Mouse (Mus musculus): ENCODE results near the gene Cwc22. TPM values are rescaled to one million over a fixed set of nuclear protein-coding genes. Genes with fewer than 3 reads are reported as not detected.

Cwc22 gene
- total and polyA plus RNA-seq, 2 experiments from 2014 or later = 10.8 to 16.0 TPM

DNA sequence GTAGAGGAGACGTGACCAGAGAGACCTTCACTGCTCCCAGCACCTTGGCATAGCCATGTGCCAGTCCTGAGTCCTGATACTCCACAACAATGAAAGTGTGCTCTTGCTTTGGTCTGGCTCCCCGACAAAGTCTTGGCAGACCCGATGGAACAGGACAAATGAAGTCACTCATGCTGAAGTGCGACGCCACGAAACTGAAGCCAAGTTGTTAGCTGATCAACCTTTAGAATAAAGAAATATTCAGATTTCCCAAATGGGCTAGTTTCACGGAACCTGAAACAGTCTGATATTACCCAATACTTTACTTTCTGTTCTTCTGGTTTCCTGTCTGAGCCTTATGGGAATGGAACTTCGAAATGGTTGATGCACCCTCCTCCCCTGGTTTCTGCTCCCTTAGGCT is 32.9 kb upstream of the Cwc22 start:
- no peak overlapping the region for H3K4me2 ChIP-seq (ENCODE audit: low read depth, low read length)
- no peaks in the 10 kb centered on the region for H3K4me1 ChIP-seq (ENCODE audit: control insufficient read depth, insufficient read depth)
- 78% methylated on average over 8 of the region's 8 CpGs for WGBS
- H3K9ac ChIP-seq (replicated peaks; ENCODE audit: low read depth, low read length) = no peak overlapping the region
- H3K27ac ChIP-seq (ENCODE audit: low read depth) = no peak overlapping the region
- no peaks in the 10 kb centered on the region for H3K36me3 ChIP-seq (replicated peaks; ENCODE audit: control insufficient read depth, insufficient read depth, low read length)
- ATAC-seq (ENCODE audit: insufficient read depth, low read depth) (no peak), DNase-seq (ENCODE audit: low spot score) (no peak)
- H3K27me3 ChIP-seq (ENCODE audit: control insufficient read depth, insufficient read depth, low read length) = no peaks in the 10 kb centered on the region
- 0 out of 2 replicates have a peak, but pooled peaks cover 6% of the 10 kb centered on the region for H3K9me3 ChIP-seq (replicated peaks; ENCODE audit: control insufficient read depth, low read length)
- no peak for TF ChIP-seq EP300 (IDR thresholded peaks at IDR 0.05; ENCODE audit: low read depth)
- no peak for TF ChIP-seq CTCF (IDR thresholded peaks at IDR 0.05; ENCODE audit: low read depth)
- H3K4me3 ChIP-seq (ENCODE audit: low read depth, low read length) = no peak overlapping the region

- H3K4me2 ChIP-seq (ENCODE audit: low read depth, low read length) = no peak overlapping the region
- H3K9me3 ChIP-seq (replicated peaks; ENCODE audit: control insufficient read depth, low read length) = 0 out of 2 replicates have a peak, but pooled peaks cover 6% of the 10 kb centered on the region
- no peak overlapping the region for H3K9ac ChIP-seq (replicated peaks; ENCODE audit: low read depth, low read length)
- DNase-seq (ENCODE audit: low spot score) (no peak), ATAC-seq (ENCODE audit: insufficient read depth, low read depth) (no peak)
- 80% methylated on average over 3 of the region's 3 CpGs for WGBS
- H3K4me3 ChIP-seq (ENCODE audit: low read depth, low read length) = no peak overlapping the region
- H3K27ac ChIP-seq (ENCODE audit: low read depth) = no peak overlapping the region
- no peaks in the 10 kb centered on the region for H3K4me1 ChIP-seq (ENCODE audit: control insufficient read depth, insufficient read depth)
- TF ChIP-seq CTCF (IDR thresholded peaks at IDR 0.05; ENCODE audit: low read depth) (no peak), EP300 (IDR thresholded peaks at IDR 0.05; ENCODE audit: low read depth) (no peak)
- H3K27me3 ChIP-seq (ENCODE audit: control insufficient read depth, insufficient read depth, low read length) = no peaks in the 10 kb centered on the region
- no peaks in the 10 kb centered on the region for H3K36me3 ChIP-seq (replicated peaks; ENCODE audit: control insufficient read depth, insufficient read depth, low read length)
Observed at GRCm38 (mm10) chr2:77978256-77978655, 32.1 kb upstream of the Cwc22 start.

DNA sequence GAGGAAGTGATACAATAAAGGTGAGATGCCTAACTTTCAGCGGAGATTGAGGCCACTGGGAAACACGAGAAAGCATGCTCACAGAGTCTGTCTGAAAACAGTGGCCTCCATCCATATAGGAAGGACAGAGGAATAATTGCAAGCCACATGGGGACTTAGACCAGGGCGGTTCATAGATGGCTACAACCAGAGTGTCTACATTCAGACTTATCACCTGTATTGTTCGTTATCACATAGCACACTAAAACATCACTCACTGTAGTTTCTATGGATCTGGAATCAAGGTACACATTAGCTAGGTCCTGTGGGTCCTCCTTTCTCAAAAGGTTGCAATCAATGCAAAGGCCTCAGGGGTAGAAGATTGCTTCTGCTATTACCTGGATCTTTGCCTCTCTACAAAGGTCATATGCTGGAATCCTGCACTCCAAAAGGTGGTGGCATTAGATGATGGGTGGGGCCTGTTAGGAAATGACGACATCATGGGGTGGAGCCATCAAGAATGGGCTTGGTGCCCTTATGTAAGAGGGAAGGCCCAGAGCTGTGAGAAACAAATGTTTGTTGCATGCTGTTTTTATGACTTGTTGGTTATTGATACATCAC is 30.2 kb upstream of the Cwc22 start:
- Histone ChIP-seq H3K4me3 (ENCODE audit: low read depth, low read length) (no peak overlapping the region), H3K36me3 (replicated peaks; ENCODE audit: control insufficient read depth, insufficient read depth, low read length) (no peaks in the 10 kb centered on the region), H3K9me3 (replicated peaks; ENCODE audit: control insufficient read depth, low read length) (0 out of 2 replicates have a peak, but pooled peaks cover 6% of the 10 kb centered on the region), H3K4me2 (ENCODE audit: low read depth, low read length) (no peak overlapping the region), H3K9ac (replicated peaks; ENCODE audit: low read depth, low read length) (no peak overlapping the region), H3K27me3 (ENCODE audit: control insufficient read depth, insufficient read depth, low read length) (no peaks in the 10 kb centered on the region), H3K27ac (ENCODE audit: low read depth) (no peak overlapping the region), H3K4me1 (ENCODE audit: control insufficient read depth, insufficient read depth) (no peaks in the 10 kb centered on the region)
- TF ChIP-seq CTCF (IDR thresholded peaks at IDR 0.05; ENCODE audit: low read depth) (no peak), EP300 (IDR thresholded peaks at IDR 0.05; ENCODE audit: low read depth) (no peak)
- 77% methylated on average over 5 of the region's 5 CpGs for WGBS
- DNase-seq (ENCODE audit: low spot score) (no peak), ATAC-seq (ENCODE audit: insufficient read depth, low read depth) (no peak)

DNA sequence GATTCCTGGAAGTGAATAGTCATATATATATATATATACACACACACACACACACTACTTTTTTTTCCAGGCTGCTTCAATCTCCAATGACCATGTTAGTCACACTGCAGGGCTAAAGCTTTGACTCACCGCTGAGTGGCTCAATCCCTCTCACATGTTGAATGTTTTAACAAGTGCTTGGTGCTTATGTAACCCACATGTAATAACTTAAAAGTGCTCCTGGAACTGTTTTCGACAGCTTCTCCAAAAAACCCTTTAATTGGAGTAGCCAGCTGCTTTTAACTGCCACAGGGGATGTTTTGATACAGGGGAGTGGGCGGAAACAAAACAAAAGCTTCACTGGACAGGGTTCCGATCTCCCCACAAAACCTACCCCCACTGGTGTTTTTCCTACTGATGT is 29.4 kb upstream of the Cwc22 start:
- Histone ChIP-seq H3K9me3 (replicated peaks; ENCODE audit: control insufficient read depth, low read length) (0 out of 2 replicates have a peak, but pooled peaks cover 6% of the 10 kb centered on the region), H3K4me1 (ENCODE audit: control insufficient read depth, insufficient read depth) (no peaks in the 10 kb centered on the region), H3K36me3 (replicated peaks; ENCODE audit: control insufficient read depth, insufficient read depth, low read length) (no peaks in the 10 kb centered on the region), H3K9ac (replicated peaks; ENCODE audit: low read depth, low read length) (no peak overlapping the region), H3K27me3 (ENCODE audit: control insufficient read depth, insufficient read depth, low read length) (no peaks in the 10 kb centered on the region), H3K4me3 (ENCODE audit: low read depth, low read length) (no peak overlapping the region), H3K27ac (ENCODE audit: low read depth) (no peak overlapping the region), H3K4me2 (ENCODE audit: low read depth, low read length) (no peak overlapping the region)
- no peak for ATAC-seq (ENCODE audit: insufficient read depth, low read depth)
- DNase-seq (ENCODE audit: low spot score) = no peak
- WGBS = 68% methylated on average over 4 of the region's 4 CpGs
- no peak for TF ChIP-seq EP300 (IDR thresholded peaks at IDR 0.05; ENCODE audit: low read depth)
- no peak for TF ChIP-seq CTCF (IDR thresholded peaks at IDR 0.05; ENCODE audit: low read depth)

DNA sequence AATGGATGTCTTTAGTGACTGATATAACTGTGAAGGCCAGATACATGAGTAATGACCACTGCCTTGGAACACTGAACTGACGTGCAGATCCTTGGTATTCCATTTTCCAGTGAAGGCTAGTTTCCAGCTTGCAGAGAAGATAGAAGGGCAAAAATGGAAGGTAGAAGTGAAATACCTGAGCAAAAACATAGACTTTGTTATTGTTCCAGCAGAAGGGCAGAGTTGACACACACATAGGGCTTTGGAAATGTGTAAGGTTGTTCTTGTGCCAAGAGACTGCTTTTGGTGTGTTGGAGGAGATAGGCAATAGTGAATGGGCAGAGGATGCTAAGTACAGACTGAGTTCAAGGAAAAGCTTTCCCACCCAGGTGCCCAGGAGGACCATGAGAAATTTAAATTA is 28.8 kb upstream of the Cwc22 start:
- Histone ChIP-seq H3K4me1 (ENCODE audit: control insufficient read depth, insufficient read depth) (no peaks in the 10 kb centered on the region), H3K9me3 (replicated peaks; ENCODE audit: control insufficient read depth, low read length) (0 out of 2 replicates have a peak, but pooled peaks cover 6% of the 10 kb centered on the region), H3K4me2 (ENCODE audit: low read depth, low read length) (no peak overlapping the region), H3K9ac (replicated peaks; ENCODE audit: low read depth, low read length) (no peak overlapping the region), H3K27me3 (ENCODE audit: control insufficient read depth, insufficient read depth, low read length) (no peaks in the 10 kb centered on the region), H3K4me3 (ENCODE audit: low read depth, low read length) (no peak overlapping the region), H3K36me3 (replicated peaks; ENCODE audit: control insufficient read depth, insufficient read depth, low read length) (no peaks in the 10 kb centered on the region), H3K27ac (ENCODE audit: low read depth) (no peak overlapping the region)
- no peak for ATAC-seq (ENCODE audit: insufficient read depth, low read depth)
- WGBS = 78% methylated on average over 1 of the region's 1 CpGs
- TF ChIP-seq CTCF (IDR thresholded peaks at IDR 0.05; ENCODE audit: low read depth) = no peak
- TF ChIP-seq EP300 (IDR thresholded peaks at IDR 0.05; ENCODE audit: low read depth) = no peak
- DNase-seq (ENCODE audit: low spot score) = no peak

DNA sequence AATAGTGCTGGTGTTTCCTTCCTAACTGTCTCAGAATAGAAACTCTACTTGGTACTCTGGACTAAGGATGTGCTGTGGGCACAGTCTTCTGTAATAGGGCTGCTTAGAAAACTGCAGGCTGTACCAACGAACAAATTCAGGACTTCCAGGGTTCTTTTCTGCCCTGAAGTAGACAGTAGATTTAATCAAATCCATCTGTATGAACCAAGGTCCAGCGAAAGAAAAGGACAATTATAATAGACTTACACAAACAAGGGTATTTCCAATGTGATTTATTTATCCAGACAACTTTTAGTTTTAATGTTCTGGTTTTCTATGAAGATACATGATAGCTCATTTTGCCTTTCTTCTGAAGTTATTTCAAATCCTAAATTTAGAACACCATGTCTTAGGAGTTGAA is 28.2 kb upstream of the Cwc22 start:
- no peak for TF ChIP-seq CTCF (IDR thresholded peaks at IDR 0.05; ENCODE audit: low read depth)
- no peak for TF ChIP-seq EP300 (IDR thresholded peaks at IDR 0.05; ENCODE audit: low read depth)
- Histone ChIP-seq H3K4me2 (ENCODE audit: low read depth, low read length) (no peak overlapping the region), H3K4me3 (ENCODE audit: low read depth, low read length) (no peak overlapping the region), H3K9ac (replicated peaks; ENCODE audit: low read depth, low read length) (no peak overlapping the region), H3K36me3 (replicated peaks; ENCODE audit: control insufficient read depth, insufficient read depth, low read length) (no peaks in the 10 kb centered on the region), H3K27me3 (ENCODE audit: control insufficient read depth, insufficient read depth, low read length) (no peaks in the 10 kb centered on the region), H3K9me3 (replicated peaks; ENCODE audit: control insufficient read depth, low read length) (0 out of 2 replicates have a peak, but pooled peaks cover 6% of the 10 kb centered on the region), H3K4me1 (ENCODE audit: control insufficient read depth, insufficient read depth) (no peaks in the 10 kb centered on the region), H3K27ac (ENCODE audit: low read depth) (no peak overlapping the region)
- DNase-seq (ENCODE audit: low spot score) (no peak), ATAC-seq (ENCODE audit: insufficient read depth, low read depth) (no peak)
- 62% methylated on average over 2 of the region's 2 CpGs for WGBS

Measured in heart, postnatal 0 days (tissue).